Mouse (Mus musculus): Measurements from ENCODE around the gene Nos3.

Nos3 gene

DNA sequence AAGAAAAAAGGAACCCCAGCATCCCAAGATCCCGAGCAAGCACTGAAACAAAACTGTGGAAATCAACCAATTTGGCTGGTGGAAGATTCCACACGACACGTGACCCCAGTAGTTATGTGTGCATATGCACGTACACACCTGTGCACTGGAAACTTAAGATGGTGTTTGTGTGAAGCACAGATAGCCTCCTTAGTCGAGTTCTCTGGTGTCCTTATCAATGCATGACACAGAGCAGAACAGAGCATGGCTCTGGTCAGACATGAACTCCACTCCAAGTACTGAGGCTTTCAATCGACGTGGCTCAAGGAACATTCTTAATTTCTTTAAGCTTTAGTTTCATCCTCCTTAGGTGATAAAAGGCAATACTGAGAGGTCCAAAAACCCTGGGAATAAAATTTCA, 18.3 kb upstream of the Nos3 start:
- no peak for DNase-seq

DNA sequence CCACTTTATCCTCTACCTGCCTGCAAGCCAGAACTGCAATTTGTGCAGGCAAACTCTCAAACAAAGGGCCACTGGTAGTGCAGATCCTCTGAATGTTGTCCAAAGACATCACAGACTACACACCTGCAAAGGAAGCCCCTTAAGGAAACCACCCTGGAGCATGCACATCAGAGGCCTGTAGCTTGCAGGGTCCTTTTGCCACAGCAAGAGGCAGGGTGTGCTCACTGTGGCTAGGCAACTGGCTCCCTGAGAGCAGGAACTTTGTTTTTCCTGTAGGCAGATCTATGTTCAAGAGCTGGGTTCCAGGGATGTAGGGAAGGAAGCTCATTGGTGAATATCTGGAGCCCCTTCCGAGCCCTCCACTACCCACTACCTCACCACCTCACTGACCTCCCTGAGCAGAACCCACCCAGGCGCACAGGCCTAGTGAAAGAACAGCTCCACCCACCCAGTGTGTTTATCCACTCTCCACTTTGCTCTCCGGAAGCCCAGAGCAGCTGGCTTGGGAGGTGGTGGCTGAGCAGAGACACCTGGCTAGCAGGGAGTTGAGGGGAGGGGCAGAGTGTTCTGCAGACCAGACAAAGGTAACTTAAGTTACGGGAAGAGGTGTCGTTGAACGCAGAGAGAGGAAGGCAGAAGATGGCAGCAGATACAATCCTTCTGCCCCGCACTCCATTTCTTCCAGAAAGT, 17.3 kb upstream of the Nos3 start:
- DNase-seq, result no peak

DNA sequence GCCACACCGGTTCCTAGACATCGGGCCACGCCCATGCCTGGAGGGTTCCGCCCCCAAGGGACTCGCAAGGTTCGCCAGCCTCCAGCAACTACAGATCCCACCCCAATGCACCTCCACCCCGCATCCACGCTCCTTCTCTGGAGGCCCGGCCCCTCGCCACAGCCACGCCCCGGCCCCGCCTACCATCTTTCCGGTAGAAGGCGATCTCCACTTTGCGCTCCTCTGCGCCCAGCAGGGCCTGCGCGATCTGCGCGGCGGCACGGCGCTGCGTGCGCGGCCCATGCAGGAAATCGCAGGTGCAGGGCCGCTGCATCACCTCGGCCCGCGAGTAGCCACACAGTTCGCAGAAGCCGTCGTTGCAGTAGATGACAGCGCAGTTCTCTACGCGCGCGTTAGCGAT, 16.5 kb upstream of the Nos3 start:
- peak; percentile 72 to 74 for DNase-seq

DNA sequence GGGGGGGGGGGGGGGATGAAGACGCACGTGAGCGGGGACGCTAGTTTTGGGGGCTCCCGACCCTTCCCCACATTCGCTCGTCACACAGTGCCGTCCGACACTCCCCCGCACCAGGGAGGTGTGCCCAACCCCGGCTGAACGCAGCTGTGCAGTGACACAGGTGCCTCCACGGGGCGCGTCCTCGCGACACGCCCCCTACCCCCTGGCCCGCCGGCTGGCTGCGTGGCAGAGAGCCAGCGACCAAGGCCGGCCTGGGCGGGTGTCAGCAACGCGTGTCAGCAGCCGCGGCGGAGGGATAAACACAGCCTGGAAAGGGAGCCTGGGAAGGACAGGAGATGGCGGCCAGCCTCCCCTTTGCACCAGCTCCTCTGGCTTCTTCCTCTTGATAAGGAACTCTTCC, 16.1 kb upstream of the Nos3 start:
- peak in 1 of 2 experiments; percentile 46 for DNase-seq

DNA sequence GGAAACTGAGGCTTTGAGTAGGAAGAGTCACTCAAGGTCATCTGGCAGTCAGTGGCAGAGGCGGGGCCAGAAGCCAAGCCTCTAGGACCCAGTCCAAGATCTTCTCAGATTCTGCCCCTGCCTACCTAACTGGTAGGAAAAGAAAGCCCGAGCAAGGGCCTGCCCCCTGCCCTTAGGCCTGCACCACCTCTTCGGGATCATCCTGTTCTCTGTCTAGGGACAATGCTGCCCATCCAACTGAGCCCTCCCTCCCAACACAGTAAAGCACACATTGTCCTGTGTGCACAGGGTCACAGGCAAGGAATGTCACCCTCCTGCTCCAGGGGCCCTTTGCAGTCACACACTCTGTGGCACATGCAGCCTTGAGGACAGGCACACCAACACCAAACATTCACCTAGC, 14.5 kb upstream of the Nos3 start:
- DNase-seq, result peak in 1 of 2 experiments; percentile 39

DNA sequence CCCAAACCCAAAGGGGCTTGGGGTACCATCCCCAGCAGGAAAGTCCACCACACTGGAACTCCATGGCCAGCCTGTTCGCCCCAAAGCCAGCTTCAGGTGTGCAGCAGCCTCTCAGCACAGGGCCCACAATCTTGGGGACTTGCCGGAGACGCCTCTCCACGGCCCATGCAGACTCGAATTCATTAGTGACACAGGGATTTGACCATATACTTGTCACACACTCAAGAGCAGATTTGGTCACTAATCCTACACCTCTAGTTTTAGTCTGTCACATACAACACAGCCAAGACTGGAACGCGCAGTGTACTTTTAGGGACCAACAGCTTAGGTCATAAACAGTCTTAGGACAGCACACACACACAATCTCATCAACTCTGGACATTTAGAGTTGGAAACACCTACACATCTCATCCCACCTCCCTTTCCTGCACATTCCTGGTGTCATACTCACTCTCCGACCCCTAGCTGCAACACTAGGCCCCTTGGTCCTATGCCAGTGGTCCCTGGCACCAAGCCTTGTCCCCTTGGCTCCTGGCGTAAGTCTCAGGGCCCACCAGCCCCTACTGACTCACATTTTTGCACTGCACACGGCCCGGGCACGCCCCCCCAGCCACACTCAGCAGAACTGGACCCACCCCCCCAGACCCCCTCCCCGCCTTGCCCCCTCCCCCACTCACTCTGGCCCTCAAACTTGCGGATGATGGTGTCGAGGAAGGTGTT, 13.9 kb upstream of the Nos3 start:
- DNase-seq, result peak in 1 of 2 experiments; percentile 66

DNA sequence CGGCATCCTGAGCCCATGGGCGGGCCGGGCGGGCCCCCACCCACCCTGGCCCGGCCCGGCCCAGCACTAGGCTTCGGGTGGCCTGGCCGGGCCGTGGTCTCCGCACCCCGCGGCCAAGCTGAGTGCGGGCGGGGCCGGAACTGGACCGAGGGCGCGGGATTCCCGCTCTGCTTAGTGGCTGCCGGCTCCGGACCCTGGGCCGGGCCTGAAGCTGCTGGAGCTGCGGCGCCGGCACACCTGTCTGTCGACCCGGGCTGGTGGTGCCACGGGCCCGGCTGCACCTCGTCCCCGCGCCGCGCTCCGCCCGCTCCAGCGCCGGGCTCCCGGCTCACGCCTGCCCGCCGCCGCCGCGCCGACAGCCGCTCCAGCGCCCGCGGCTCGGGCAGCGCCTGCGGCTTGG, 13.3 kb upstream of the Nos3 start, which contains the start of gene Kcnh2:
Kcnh2 (minus strand) TSS at position 327 of the 400 bp plus-strand sequence.
- no peak for DNase-seq

DNA sequence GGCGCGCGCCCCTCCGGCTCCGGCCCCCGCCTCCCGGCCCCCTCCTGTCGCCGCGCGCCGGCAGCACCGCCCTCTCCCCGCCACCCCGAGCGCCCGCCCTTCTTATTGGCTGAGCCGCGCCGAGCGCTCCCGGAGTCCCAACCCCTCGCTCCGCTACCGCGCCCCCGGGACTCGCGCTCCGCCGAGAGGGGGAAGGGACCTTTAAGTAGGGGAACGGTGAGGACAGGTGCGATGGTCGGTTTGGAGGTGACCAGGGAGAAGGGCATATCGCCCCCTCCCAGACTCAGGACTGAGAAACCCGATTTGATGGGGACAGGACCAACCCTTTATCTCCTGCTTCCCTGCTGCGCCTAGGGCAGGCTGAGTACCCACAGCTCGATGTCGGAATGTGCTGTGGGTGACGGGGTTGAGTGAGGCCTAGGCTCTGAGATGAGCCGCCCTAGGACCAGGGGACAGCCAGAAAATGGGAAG, 12.9 kb upstream of the Nos3 start:
- DNase-seq, result peak; percentile 91 to 92

DNA sequence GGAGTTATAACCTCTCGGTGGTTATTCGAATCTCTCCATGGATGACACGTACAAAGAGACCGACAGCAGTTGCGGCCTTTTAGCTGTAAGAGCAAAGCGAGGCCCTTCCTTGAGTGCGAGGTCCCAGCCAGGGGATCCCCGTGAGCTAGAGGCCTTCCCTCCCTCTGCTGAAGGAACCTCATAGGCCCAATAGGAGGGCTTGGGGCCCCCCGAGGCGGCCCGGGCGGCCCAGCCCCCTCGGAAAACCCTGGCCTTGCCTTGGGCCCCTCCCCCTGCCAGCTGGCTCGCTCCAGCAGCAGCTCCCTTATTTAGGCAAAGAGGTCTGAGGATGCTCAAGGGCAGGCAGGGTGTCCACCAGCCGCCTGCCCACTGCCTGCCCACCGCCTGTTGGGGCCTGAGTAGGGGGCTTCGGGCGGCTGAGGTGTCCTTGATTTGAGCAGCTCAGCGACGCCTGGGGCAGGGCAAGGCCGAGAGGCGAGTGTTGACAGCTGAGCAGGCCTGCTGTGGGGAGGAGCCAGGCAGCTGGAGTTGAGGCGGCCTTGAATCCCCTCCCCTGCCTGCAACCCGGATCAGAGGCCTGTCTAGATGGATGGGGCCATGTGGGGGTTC, 12.3 kb upstream of the Nos3 start:
- peak in 1 of 2 experiments; percentile 40 for DNase-seq

DNA sequence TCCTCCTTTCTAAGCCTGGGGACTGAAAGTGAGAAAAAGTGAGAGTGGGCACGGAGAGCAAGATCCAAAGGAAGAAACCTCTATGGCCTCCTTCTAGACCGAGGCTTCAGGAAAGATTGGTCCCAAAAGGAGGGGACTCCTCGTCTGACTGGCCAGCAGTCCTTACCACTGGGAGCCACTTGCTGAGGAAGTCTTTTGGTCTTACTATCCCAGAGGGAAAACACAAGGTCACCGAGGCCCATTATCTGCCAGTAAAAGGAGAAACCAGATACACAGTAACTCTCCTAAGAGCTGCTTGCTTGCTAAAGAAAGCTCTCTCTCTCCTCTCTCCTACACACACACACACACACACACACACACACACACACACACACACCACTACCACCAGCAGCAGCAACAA, 11.3 kb upstream of the Nos3 start:
- no peak for DNase-seq

DNA sequence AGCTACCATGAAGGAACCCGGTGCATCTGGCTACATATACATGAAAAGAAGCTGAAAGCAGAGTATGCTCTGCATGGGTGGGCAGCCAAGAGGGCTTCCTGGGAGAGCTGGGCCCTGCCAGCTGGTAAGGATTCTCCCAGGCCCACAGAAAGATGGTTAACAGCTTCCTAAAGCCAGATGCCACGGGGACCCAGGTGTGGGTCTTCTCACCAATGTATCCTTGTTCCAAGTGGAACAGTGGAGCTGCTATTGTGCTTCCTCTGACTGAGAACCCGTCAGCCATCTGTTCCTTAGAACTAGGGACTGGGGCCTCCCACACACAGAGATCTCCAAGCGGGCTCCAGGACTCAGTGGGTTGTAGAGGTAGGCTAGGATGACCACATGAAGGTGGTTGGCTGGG, 7.8 kb upstream of the Nos3 start:
- no peak for DNase-seq

DNA sequence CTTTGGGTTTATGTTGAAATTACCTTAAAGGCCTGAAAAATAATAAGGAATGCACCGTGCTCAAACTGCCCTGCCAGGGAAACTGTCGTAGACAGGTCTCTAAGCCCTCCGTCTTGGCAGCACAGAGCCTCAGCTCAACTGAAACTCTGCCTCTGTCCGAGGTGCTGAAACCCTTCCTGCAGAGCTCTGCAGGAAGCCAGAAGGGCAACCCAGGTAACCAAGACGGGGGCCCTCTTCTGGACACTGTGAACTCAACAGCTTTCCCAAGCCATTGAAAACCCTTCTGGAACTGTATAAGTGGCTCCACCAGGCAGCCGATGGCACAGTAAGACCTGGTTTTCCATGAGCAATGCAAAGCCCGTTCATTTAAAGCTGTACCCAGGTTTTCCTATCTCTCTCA, 7.1 kb upstream of the Nos3 start:
- peak in 1 of 2 experiments; percentile 55 for DNase-seq

DNA sequence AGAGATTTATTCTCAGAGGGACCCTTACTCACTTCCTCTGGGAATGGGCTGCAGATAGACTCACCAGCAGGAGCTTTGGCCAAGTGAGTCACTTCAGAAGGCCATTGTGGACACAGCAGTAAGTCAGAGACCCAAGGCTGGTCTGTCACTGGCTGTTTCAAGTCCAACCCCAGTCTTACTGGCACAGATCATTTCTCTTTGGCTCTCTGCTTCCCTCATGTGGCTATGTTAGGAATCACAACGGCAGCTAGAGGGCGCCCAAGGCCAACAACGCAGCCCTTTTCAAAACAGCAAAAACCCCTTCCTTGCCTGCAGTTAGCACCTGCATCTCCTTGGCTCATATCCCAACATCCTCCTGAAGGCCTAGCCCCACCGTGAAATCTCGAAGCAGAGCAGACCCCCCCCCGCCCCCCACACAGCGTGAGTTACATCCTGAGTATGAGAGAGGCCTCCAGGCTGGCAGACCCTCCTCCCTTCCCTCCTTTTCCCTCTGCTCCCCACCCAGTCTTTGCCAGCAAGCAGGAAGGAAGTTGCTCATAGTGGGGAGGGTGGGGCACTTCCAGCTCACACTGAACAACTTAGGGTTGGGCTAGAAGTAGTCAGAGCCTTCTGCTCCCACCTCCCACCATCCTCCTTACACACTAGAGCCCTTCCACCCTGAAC, 3.7 kb upstream of the Nos3 start:
- DNase-seq, result peak; percentile 93 to 94

DNA sequence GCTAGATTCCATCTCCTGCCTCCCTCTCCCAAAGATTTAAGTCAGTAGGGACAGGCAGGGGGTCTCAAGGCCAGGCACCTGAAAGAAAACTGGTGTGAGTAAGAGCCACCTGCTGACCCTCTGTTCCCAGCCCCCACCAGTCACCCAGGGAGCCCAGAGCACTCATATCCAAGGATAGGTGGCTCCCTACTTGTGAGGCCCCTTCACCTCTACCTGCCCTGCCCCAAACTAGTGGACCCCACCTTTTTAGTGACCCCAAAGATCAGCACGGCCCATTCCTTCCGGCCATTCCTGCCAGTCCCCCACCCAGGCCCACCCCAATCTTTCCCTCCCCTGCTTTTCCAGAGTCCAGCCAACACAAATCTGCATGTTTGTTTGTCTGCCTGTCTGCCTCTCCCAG, 1.1 kb upstream of the Nos3 start:
- DNase-seq, result no peak

DNA sequence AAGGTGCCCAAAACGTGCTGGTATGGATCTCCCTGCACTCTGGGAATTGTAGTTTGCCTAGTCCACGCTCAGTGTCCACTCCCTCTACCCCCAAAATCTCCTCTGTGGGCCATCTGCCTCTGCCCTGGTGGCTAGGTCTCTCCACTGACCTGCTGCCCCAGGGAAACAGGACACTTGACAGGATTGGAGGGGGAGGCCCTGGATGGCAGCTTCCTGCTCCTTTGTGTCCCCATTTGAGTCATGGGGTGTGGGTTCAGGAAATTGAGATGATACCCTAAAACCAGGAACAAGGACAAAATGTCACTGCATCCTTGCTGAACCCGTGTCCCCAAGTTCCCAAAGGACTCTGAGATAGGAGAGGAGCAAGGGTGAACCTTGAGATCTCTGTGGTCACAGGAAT, 549 bp upstream of the Nos3 start:
- no peak for DNase-seq

DNA sequence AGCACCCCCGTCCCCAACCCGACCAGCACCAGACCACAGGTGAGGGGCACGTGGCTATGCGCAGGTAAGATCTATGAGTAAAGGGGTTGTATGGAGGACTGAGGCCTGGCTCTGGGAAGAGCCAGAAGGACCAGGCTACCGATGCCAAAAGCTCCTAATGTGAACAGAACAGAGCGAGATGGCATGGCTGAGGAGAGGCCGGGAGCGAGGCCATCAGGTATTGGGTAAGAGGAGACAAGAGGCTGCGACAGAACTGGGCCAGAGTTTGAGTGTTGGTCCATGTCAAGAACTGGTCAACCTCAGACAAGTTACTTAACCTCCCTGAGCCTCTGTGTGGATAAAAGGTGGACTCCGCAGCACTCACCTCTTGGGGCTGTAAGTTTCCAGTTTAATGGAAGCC, 353 bp downstream of the Nos3 start:
- no peak for DNase-seq

DNA sequence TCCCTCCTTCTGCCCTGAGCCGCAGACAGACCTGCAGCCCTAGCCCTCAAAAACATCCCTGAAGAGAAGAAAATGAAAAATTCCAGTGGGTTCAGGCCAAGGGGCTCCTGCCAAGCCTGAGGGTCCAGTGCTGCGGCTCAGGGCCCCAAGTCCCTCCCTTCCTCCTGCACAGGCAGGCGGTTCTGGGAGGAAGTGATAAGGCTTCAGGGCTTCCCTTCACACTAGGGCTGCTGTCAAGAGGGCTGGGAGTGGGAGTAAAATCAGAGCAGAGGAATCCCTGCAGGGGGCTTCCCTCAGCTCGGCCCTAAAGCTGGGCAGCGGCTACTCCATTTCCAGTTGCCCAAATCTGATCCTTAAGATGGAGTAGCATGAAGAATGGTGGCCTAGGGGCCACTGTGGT, 918 bp downstream of the Nos3 start:
- no peak for DNase-seq

DNA sequence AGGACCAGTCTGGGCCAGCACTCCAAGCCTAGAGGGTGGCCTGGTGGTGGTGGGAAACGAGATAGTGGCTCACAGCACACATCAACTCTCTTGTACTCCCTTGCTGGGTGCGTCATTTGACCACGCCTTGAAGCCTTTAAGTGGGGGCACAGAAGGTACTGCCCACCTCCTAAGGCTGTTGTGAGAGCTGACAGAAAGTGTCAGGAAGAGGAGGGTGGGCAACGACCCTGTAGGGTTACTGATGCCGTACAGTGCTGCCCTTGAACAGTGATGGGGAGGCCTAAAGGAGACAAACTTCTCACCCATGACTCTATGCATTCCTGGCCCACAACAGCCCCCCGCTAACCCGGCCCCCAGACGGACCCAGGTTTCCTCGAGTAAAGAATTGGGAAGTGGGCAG, 1.8 kb downstream of the Nos3 start:
- DNase-seq, result no peak

DNA sequence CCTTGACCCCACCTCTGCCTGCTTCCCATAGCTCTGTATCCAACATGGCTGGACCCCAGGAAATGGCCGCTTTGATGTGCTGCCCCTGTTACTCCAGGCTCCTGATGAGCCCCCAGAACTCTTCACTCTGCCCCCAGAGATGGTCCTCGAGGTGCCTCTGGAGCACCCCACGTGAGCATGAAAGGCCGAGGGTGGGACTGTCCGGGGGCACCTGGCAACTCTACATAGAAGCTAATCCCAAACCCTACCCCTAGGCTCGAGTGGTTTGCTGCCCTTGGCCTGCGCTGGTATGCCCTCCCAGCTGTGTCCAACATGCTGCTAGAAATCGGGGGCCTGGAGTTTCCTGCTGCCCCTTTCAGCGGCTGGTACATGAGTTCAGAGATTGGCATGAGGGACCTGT, 5.2 kb downstream of the Nos3 start:
- no peak for DNase-seq

DNA sequence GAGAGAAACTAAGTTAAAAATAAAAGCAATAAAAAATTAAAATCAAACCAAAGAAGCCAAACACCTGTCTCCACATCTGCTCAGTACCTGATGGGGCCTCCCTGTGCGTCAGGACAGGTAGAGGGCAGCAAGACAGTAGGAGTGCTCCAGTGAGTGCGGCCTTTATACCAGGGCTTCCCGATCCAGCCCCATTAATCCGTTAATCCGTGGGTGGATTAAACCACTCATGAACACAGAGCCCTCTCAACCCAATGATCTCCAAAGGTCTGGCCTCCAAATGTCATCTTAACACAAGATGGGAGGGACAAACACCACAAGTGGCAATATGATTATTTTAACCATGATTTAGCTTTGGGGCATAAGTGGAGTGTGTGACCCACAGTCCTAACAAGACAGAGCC, 9.2 kb downstream of the Nos3 start:
- DNase-seq, result no peak

DNA sequence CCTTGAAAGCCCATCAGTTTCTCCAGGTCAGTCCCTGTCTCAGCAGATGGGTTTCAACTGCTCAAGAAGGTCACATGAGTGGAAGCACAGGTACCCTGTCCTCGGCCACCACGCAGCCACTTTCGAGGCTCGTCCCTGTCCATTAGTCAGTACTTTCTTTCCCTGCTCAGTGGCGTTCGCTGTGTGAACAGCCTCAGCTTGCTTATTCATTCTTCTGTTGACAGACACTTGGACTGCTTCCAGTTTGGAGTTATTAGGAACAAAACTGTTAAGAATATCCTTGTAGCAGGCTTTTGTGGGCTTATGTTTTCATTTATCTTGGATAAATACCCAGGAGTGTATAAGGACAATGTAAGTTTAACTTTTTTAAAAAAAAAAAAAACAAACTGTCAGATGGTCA, 9.6 kb downstream of the Nos3 start:
- no peak for DNase-seq

DNA sequence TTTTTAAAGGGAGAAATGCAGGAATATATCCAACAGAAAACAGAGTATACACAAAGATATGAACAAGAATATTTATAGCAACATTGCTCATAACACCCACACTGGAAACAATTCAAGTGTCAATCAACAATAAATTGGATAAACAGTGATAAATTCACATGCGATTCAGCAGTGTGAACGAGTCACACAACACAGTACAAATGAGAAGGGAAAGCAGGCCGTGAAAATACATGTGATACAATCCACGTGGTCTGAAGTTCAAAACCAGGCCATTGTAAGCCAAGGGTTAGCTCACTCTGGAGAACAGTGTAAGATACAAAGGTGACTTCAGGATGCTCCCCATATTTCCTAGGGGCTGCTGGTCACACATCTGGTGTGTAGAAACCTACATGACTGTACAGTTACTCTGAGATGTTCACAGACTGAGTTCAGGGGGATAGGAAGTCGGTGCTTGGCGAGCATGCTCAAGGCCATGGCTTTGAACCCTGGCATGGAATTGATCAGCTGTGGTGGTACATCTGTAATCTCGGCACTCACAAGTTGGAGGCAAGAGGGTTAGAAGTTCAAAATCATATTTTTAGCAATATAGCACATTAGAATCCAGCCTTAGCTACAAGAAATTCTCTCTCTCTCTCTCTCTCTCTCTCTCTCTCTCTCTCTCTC, 10.2 kb downstream of the Nos3 start:
- DNase-seq, result no peak

DNA sequence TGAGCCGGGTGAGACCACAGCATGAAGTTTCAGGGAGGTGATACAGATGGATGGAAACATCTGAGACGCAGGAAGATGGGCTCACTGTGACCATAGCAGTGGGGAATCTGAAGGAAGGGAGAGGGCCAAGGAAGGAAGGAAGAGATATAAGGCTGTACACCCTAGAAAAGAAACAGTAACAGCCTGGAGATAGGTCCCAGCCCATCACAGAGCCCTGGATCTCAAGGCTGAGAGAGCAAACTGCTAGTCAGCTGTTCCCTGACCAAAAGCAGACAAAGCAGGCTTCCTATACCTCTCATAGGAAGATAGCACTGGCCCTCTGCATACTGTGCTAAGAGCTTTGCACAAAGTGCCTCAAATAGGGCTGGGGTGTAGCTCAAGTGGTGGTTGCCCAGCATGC, 14.1 kb downstream of the Nos3 start:
- DNase-seq, result no peak
